Mouse (Mus musculus) hindbrain, embryonic 14.5 days (tissue): ENCODE measurements around the gene Tbc1d17. TPM values are rescaled to one million over a fixed set of nuclear protein-coding genes. Genes with fewer than 3 reads are reported as not detected.

Experiments used
- ATAC-seq: fragments of 200-750 bp; cut with Nextera tagmentation; 2 replicates; pipeline ENCODE4 v1.8.0; 2017; ENCODE audit warnings: moderate number of reproducible peaks, mild to moderate bottlenecking, moderate TSS enrichment, moderate library complexity; ENCODE audit not compliant: low FRiP score
- DNase-seq: peaks from one replicate; pipeline ENCODE4 v3.0.0-alpha.2; 2015; ENCODE audit warnings: low spot score
- H3K27ac ChIP-seq: fragments of 300-500 bp; sonication (generic); 2 replicates; pipeline ENCODE4 v1.5.1; 2014; ENCODE audit warnings: mild to moderate bottlenecking, moderate library complexity
- H3K27me3 ChIP-seq: fragments of 300-500 bp; sonication (generic); 2 replicates; pipeline ENCODE4 v1.6.1; 2014; ENCODE audit warnings: mild to moderate bottlenecking, low read length, mixed read lengths; ENCODE audit not compliant: control insufficient read depth, insufficient read depth
- H3K36me3 ChIP-seq: fragments of 300-500 bp; sonication (generic); replicated peaks from 2 replicates; pipeline ENCODE4 v1.6.1; 2014; ENCODE audit not compliant: control insufficient read depth, insufficient read depth
- H3K4me1 ChIP-seq: fragments of 300-500 bp; sonication (generic); replicated peaks from 2 replicates; pipeline ENCODE4 v1.6.1; 2014; ENCODE audit warnings: antibody characterized with exemption, low read length, mixed read lengths; ENCODE audit not compliant: control insufficient read depth, insufficient read depth
- H3K4me2 ChIP-seq: fragments of 300-500 bp; sonication (generic); replicated peaks from 2 replicates; pipeline ENCODE4 v1.6.1; 2014; ENCODE audit warnings: mild to moderate bottlenecking, moderate library complexity
- H3K4me3 ChIP-seq: fragments of 300-500 bp; sonication (generic); replicated peaks from 2 replicates; pipeline ENCODE4 v1.5.1; 2014; ENCODE audit warnings: mild to moderate bottlenecking, low read length
- H3K9ac ChIP-seq: fragments of 300-500 bp; sonication (generic); 2 replicates; pipeline ENCODE4 v1.6.1; 2014
- H3K9me3 ChIP-seq: fragments of 300-500 bp; sonication (generic); 2 replicates; pipeline ENCODE4 v1.6.1; 2016; ENCODE audit warnings: low read length; ENCODE audit not compliant: control insufficient read depth
- WGBS: fragments of 180-500 bp; shearing (Covaris S2); extraction: QIAGEN DNeasy Blood & Tissue Kit; methylation state at CpG from one replicate; pipeline ENCODE4 v1.1.7; 2014; 5-methylcytosine and 5-hydroxymethylcytosine counted together
- polyA plus RNA-seq: library from polyadenylated mRNA; unstranded; fragments of >200 nt; fragmentation: Nextera tagmentation; extraction: Ambion mirVana; gene quantifications from 2 replicates; pipeline ENCODE4 v1.2.1, GENCODE M21; 2014

Tbc1d17 gene
- polyA plus RNA-seq, 1 experiment from 2014 or later: 98.5 TPM

DNA sequence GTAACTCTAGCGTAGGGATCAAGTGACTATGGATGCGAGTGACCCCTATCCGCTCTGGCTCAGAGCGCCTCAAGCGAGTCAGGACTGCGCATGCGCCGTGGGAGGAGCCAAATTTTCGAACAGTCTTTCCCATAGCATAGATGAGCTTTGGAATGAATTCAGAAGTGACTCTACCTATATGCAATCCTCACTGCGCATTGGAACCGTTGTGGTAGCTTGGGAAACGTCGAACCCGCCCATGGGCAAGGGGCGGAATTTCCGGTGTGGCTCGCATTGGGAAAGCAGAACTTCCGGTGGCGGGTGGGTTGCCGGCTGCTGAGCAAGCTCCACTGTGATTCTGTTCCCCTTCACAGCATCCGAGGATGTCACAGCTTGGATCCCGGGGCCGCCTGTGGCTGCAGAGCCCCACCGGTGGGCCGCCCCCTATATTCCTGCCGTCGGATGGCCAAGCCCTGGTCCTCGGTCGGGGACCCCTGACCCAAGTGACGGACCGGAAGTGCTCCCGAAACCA is 8.2 kb upstream of the Tbc1d17 start, which contains the start of gene Pnkp:
Pnkp (plus strand) TSS at position 98 of the 511 bp plus-strand sequence.
- H3K36me3 ChIP-seq: peaks cover 22% of the 10 kb centered on the region
- H3K27me3 ChIP-seq: no peaks in the 10 kb centered on the region
- peaks cover 34% of the 10 kb centered on the region for H3K4me1 ChIP-seq
- peak within 1 kb of the TSS; percentile 70 for H3K4me3 ChIP-seq
- peak; percentile 44 for ATAC-seq
- peak within 1 kb of the TSS; percentile 95 for H3K4me2 ChIP-seq
- peak within 1 kb of the TSS; percentile 90 for H3K27ac ChIP-seq
- 1% methylated on average over 32 of the region's 32 CpGs for WGBS
- peak; percentile 90 for DNase-seq
- H3K9me3 ChIP-seq: no peaks in the 10 kb centered on the region
- H3K9ac ChIP-seq: peak within 1 kb of the TSS; percentile 82

DNA sequence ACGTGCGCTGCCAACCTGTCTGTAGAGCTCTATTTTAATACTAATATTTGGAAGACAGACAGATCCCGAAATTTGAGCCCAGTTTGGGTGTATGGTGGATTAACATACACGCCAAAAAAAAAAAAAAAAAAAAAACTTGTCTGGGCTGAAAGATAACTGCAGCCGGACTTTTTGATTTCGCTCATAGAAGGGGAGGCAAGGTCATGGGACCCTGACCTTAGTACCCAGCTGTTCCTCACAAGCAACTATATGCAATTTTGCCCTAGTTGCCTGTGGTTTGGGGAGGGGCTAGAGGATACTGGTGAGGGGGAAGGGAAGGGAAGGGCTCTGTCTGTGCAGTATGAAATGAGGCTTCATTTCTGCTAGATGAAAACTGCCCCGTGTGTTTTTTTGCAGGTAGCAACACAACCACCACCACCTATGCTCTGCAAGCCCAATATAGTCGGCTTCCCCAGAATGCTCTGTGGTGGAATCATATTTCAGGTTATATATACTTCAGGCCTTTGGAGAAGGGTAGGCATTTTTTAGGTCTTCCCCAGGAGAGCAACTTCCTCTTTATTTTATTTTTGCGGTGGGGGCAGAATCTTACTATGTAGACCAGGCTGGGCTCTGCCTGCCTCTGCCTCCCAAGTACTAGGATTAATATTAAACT is 7.5 kb upstream of the Tbc1d17 start:
- WGBS: 72% methylated on average over 9 of the region's 9 CpGs
- H3K9me3 ChIP-seq: no peaks in the 10 kb centered on the region
- no peak for ATAC-seq
- H3K36me3 ChIP-seq: peaks cover 15% of the 10 kb centered on the region
- no peak for DNase-seq
- H3K27me3 ChIP-seq: no peaks in the 10 kb centered on the region
- H3K4me1 ChIP-seq: peaks cover 34% of the 10 kb centered on the region
- H3K4me3 ChIP-seq: peak overlapping the region; percentile 70
- peak overlapping the region; percentile 95 for H3K4me2 ChIP-seq
- H3K9ac ChIP-seq: peak overlapping the region; percentile 82
- peak overlapping the region; percentile 90 for H3K27ac ChIP-seq

GRCm38 (mm10) chr7:44855036-44855435 is 6.2 kb upstream of the Tbc1d17 start:
- 38% methylated on average over 10 of the region's 10 CpGs for WGBS
- H3K27me3 ChIP-seq: no peaks in the 10 kb centered on the region
- H3K4me2 ChIP-seq: peak overlapping the region; percentile 69
- ATAC-seq: no peak; the same call in 1 of the 2 replicates
- peaks cover 43% of the 10 kb centered on the region for H3K4me1 ChIP-seq
- no peaks in the 10 kb centered on the region for H3K9me3 ChIP-seq
- peak overlapping the region; percentile 63 for H3K9ac ChIP-seq
- DNase-seq: no peak
- H3K4me3 ChIP-seq: peak overlapping the region; percentile 38
- H3K36me3 ChIP-seq: peaks cover 11% of the 10 kb centered on the region; the same call in 1 of the 2 replicates
- peak overlapping the region; percentile 90 for H3K27ac ChIP-seq

DNA sequence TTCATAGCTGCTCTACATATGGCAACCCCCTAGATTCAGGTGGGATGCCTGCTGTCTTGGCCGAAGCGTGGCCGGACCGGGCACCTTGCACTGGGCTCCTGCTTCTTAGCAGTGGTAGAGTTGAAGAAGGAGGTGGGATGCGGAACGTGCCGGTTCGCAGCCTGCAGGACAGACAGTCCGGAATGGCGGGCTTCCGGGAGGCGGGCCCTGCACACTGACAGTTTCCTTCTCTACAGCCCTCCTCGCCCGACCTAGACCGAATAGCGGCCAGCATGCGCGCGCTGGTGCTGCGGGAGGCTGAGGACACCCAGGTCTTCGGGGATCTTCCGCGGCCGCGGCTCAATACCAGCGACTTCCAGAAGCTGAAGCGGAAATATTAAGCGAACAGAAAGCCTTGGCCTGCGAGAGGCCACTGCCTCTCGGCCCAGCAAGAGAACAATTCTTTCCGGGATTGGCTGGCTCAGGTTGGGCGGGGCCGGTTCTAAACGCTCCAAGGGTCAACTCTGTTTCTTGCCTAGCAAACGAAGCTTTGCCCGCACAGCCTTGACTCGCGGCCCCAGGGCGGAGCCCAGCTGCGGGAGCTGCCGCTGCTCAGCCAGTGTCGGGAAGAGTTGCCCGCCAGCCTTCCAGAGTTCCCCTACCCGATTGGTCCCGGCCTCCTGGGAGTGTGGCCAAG is 5.6 kb upstream of the Tbc1d17 start:
- Histone ChIP-seq H3K36me3 (peaks cover 11% of the 10 kb centered on the region; the same call in 1 of the 2 replicates), H3K9me3 (no peaks in the 10 kb centered on the region), H3K27ac (peak overlapping the region; percentile 90), H3K4me3 (peak overlapping the region; percentile 38), H3K27me3 (no peaks in the 10 kb centered on the region), H3K4me1 (peaks cover 43% of the 10 kb centered on the region), H3K4me2 (peak overlapping the region; percentile 69), H3K9ac (peak overlapping the region; percentile 63)
- ATAC-seq (peak; percentile 12; the same call in 1 of the 2 replicates), DNase-seq (peak; percentile 67)
- 2% methylated on average over 45 of the region's 45 CpGs for WGBS

DNA sequence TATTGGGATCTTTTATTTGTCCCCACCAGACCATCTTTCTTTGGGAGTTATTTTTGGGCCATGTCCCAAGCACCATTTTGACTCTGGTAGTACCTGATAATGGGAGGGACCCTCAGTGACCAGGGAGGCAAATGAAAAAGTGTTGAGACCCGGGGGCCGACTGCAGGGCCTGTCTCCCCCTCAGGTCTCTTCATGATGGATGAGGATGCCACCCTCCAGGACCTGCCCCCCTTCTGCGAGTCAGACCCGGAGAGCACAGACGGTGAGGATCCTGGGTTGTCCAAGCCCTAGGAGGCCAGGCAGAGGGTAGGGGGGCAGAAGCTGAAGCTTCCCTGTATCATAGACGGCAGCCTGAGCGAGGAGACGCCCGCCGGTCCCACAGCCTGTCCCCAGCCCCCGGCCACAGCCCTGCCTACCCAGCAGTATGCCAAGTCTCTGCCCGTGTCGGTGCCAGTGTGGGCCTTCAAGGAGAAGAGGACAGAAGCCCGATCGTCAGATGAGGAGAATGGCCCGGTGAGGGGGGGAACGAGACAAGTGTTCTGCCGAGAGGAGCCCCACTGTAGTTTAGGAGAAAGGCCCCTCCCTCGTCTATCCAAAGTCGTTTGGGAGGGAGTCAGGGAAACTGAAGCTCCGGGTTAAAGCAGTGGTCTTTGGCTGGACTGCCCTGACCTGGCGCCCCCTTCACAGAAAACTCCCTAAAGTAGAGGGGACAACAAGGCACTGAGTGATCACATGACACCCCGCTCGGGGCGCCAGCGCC is 4.9 kb upstream of the Tbc1d17 start:
- no peaks in the 10 kb centered on the region for H3K9me3 ChIP-seq
- DNase-seq (no peak), ATAC-seq (no peak)
- peak overlapping the region; percentile 90 for H3K27ac ChIP-seq
- H3K36me3 ChIP-seq: peaks cover 11% of the 10 kb centered on the region; the same call in 1 of the 2 replicates
- H3K9ac ChIP-seq: peak overlapping the region; percentile 63
- H3K27me3 ChIP-seq: no peaks in the 10 kb centered on the region
- H3K4me3 ChIP-seq: peak overlapping the region; percentile 38
- WGBS: 32% methylated on average over 26 of the region's 26 CpGs
- H3K4me2 ChIP-seq: peak overlapping the region; percentile 69
- H3K4me1 ChIP-seq: peaks cover 43% of the 10 kb centered on the region

DNA sequence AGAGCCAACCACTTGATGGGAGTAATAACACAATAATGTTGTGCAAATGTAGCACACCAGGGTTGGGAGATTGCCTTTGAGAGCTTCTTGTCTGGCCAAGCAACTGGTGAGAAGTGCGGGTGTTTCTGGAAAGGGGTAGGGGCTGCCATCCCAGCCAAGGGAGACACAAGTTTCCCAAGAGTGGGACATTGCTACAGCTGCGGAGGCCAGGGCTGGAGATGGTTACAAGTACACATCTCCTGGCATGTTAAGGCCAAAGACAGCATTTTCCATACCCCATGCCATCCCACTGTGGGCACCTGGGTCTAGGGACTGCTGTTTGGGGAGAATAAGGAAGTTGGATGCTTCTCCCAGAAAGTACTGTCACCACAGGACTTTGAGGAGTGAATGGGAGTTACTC is 4.2 kb upstream of the Tbc1d17 start:
- H3K9ac ChIP-seq: no peak overlapping the region
- peaks cover 11% of the 10 kb centered on the region; the same call in 1 of the 2 replicates for H3K36me3 ChIP-seq
- no peak overlapping the region for H3K27ac ChIP-seq
- no peak overlapping the region for H3K4me2 ChIP-seq
- DNase-seq (no peak), ATAC-seq (no peak)
- WGBS: 95% methylated on average over 2 of the region's 2 CpGs
- H3K27me3 ChIP-seq: no peaks in the 10 kb centered on the region
- peaks cover 38% of the 10 kb centered on the region for H3K4me1 ChIP-seq
- no peaks in the 10 kb centered on the region for H3K9me3 ChIP-seq
- H3K4me3 ChIP-seq: no peak overlapping the region

DNA sequence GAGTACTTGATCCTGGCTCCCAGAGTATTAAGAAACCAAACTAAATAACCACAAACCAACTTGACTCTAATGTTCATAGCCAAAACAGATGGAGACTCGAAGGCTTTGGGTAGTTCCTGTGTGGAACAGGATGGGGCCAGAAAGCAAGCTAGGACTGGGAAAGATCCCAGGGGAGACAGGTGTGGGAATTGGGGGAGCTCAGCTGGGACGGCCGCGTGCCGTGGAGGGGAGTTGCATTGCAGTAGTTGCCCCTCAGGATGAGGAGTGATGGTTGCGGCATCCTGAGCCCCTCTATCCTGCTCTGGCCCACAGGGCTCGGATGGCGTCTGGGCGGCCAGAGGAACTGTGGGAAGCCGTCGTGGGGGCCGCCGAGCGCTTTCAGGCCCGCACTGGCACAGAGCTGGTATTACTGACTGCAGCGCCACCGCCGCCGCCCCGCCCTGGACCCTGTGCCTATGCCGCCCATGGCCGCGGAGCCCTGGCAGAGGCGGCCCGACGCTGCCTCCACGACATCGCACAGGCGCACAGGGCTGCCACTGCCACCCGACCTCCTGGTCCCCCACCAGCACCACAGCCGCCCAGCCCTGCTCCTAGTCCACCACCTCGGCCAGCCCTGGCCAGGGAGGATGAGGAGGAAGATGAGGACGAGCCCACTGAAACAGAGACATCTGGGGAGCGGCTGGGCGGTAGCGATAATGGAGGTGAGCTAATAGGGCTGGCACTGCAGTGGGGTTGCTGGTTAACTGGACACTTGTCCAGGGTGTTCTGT is 3.6 kb upstream of the Tbc1d17 start:
- H3K4me1 ChIP-seq: peaks cover 39% of the 10 kb centered on the region
- 92% methylated on average over 36 of the region's 36 CpGs for WGBS
- no peak overlapping the region for H3K27ac ChIP-seq
- no peak overlapping the region for H3K4me3 ChIP-seq
- no peak overlapping the region for H3K4me2 ChIP-seq
- no peak for ATAC-seq
- no peak overlapping the region for H3K9ac ChIP-seq
- no peaks in the 10 kb centered on the region for H3K9me3 ChIP-seq
- H3K36me3 ChIP-seq: peaks cover 11% of the 10 kb centered on the region; the same call in 1 of the 2 replicates
- H3K27me3 ChIP-seq: no peaks in the 10 kb centered on the region
- no peak for DNase-seq

- no peaks in the 10 kb centered on the region for H3K27me3 ChIP-seq
Measured at GRCm38 (mm10) chr7:44851625-44852234, 2.9 kb upstream of the Tbc1d17 start.

More at GRCm38 (mm10) chr7:44851625-44852234, 2.9 kb upstream of the Tbc1d17 start:
- WGBS: 94% methylated on average over 12 of the region's 12 CpGs
- Histone ChIP-seq H3K4me1 (peaks cover 40% of the 10 kb centered on the region), H3K4me2 (peak overlapping the region; percentile 85; the same call in 1 of the 2 replicates), H3K4me3 (peak overlapping the region; percentile 74; the same call in 1 of the 2 replicates), H3K27ac (no peak overlapping the region), H3K9ac (0 out of 2 replicates have a peak overlapping the region, but pooled peaks have one; percentile 87), H3K9me3 (no peaks in the 10 kb centered on the region), H3K36me3 (peaks cover 13% of the 10 kb centered on the region)
- ATAC-seq (no peak), DNase-seq (no peak)
